Mouse (Mus musculus): Measurements from ENCODE around the gene Ppp1r27.

GRCm38 (mm10) chr11:120530085-120530964 is 20.6 kb downstream of the Ppp1r27 start, which contains the start of gene Gcgr:
- TF ChIP-seq CTCF (IDR thresholded peaks at IDR 0.05; ENCODE audit: control insufficient read depth, insufficient read depth, insufficient read length) (no peak), MAX (IDR thresholded peaks at IDR 0.05) (no peak), FOSL1 (IDR thresholded peaks at IDR 0.05; ENCODE audit: insufficient read depth, low read length, poor library complexity, severe bottlenecking) (no peak), MYOD1 (IDR thresholded peaks at IDR 0.05; ENCODE audit: control insufficient read depth, insufficient read length, low read depth) (no peak), USF1 (IDR thresholded peaks at IDR 0.05; ENCODE audit: low read depth) (no peak), CEBPB (IDR thresholded peaks at IDR 0.05; ENCODE audit: low read depth) (no peak), MYOG (IDR thresholded peaks at IDR 0.05; ENCODE audit: control insufficient read depth, extremely low read depth, insufficient read length) (no peak)

All from C2C12 (cell line).